Mouse (Mus musculus): ENCODE data around the gene Snrnp48.

Snrnp48 gene

DNA sequence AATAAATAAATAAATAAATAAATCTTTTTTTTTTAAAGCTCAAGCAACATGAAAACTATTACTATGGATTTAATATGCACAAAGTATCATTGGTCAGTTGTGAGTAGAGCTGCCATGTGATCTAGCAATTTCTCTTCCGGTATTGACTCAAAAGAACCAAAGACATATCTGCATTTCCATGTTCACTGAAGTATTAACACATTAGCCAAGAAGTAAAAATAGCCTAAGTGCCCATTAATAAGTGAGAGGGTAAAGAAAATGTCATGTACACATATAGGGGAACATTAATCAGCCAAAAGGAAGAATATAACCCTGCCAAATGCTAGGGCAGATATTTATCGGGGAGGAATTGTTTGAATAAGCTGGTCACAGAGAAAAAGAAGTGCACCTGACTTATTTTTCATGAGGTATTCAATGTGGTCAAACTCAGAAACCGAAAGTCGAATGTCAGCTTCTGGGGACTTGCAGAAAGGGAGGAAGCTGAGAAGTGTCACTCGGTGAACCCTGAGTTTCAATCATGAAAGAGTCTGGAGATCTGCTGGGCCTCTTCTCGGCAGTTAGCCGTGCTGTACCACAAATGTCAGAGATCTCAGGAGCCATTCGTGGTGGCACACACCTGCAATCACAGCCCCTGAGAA, 64.4 kb downstream of the Snrnp48 start:
- DNase-seq: no peak

DNA sequence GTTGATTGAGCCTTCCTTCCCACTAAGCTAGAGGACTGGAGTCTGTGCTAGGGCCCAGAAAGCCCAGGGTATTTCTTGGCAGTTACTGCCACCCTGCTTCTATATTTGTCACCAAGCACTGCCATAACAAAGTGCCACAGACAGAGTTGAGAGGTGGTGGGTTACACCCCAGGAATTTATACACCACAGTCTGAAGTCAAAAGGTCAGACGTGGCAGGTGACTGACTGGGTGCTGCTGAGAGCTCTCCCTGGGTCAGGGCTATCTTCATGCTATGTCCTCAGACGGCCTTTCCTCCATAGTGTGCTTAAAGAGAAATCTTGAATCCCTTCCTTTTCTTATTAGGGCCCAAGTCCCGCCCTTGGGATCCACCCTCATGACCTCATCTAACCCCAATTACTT, 67.9 kb downstream of the Snrnp48 start:
- no peak for DNase-seq
